Mouse (Mus musculus): ENCODE measurements around the gene Rara. TPM values are rescaled to one million over a fixed set of nuclear protein-coding genes. Genes with fewer than 3 reads are reported as not detected.

Rara gene
- polyA plus RNA-seq, 1 experiment from 2014 or later, result 20.1 TPM

GRCm38 (mm10) chr11:98954373-98954772, 26.8 kb downstream of the Rara start:
- Histone ChIP-seq H3K4me3 (ENCODE audit: low read depth, low read length) (0 out of 2 replicates have a peak overlapping the region, but pooled peaks have one; percentile 4), H3K27ac (replicated peaks) (peak overlapping the region; percentile 83), H3K4me1 (replicated peaks; ENCODE audit: control insufficient read depth, insufficient read depth) (peaks cover 33% of the 10 kb centered on the region; the same call in 1 of the 2 replicates), H3K9ac (ENCODE audit: low read length) (no peak overlapping the region), H3K36me3 (ENCODE audit: control insufficient read depth, insufficient read depth, low read length) (no peaks in the 10 kb centered on the region), H3K9me3 (ENCODE audit: control insufficient read depth, low read length) (no peaks in the 10 kb centered on the region), H3K27me3 (ENCODE audit: control insufficient read depth, insufficient read depth, low read length) (no peaks in the 10 kb centered on the region), H3K4me2 (replicated peaks; ENCODE audit: low read depth) (peak overlapping the region; percentile 41)
- ATAC-seq (ENCODE audit: low FRiP score, low TSS enrichment) (peak; percentile 37; the same call in 1 of the 2 replicates), DNase-seq (ENCODE audit: low spot score) (peak; percentile 82)
- TF ChIP-seq CTCF (IDR thresholded peaks at IDR 0.05; ENCODE audit: low read depth) (peak; percentile 79), EP300 (optimal IDR thresholded peaks at IDR 0.05) (no peak)
- WGBS, result 4% methylated on average over 10 of the region's 10 CpGs

GRCm38 (mm10) chr11:98954801-98955706, 27.4 kb downstream of the Rara start:
- WGBS, result 19% methylated on average over 17 of the region's 17 CpGs
- Histone ChIP-seq H3K27me3 (ENCODE audit: control insufficient read depth, insufficient read depth, low read length) (no peaks in the 10 kb centered on the region), H3K4me1 (replicated peaks; ENCODE audit: control insufficient read depth, insufficient read depth) (peaks cover 27% of the 10 kb centered on the region; the same call in 1 of the 2 replicates), H3K4me2 (replicated peaks; ENCODE audit: low read depth) (peak overlapping the region; percentile 41), H3K9ac (ENCODE audit: low read length) (peak overlapping the region; percentile 41), H3K36me3 (ENCODE audit: control insufficient read depth, insufficient read depth, low read length) (no peaks in the 10 kb centered on the region), H3K9me3 (ENCODE audit: control insufficient read depth, low read length) (no peaks in the 10 kb centered on the region), H3K4me3 (ENCODE audit: low read depth, low read length) (no peak overlapping the region), H3K27ac (replicated peaks) (peak overlapping the region; percentile 83)
- no peak for TF ChIP-seq EP300 (optimal IDR thresholded peaks at IDR 0.05)
- TF ChIP-seq CTCF (IDR thresholded peaks at IDR 0.05; ENCODE audit: low read depth), result no peak
- no peak for DNase-seq (ENCODE audit: low spot score)
- ATAC-seq (ENCODE audit: low FRiP score, low TSS enrichment), result no peak

GRCm38 (mm10) chr11:98955707-98956235, 28.2 kb downstream of the Rara start:
- Histone ChIP-seq H3K27me3 (ENCODE audit: control insufficient read depth, insufficient read depth, low read length) (no peaks in the 10 kb centered on the region), H3K4me1 (replicated peaks; ENCODE audit: control insufficient read depth, insufficient read depth) (peaks cover 19% of the 10 kb centered on the region; the same call in 1 of the 2 replicates), H3K36me3 (ENCODE audit: control insufficient read depth, insufficient read depth, low read length) (no peaks in the 10 kb centered on the region), H3K27ac (replicated peaks) (peak overlapping the region; percentile 40; the same call in 1 of the 2 replicates), H3K4me2 (replicated peaks; ENCODE audit: low read depth) (no peak overlapping the region), H3K4me3 (ENCODE audit: low read depth, low read length) (no peak overlapping the region), H3K9me3 (ENCODE audit: control insufficient read depth, low read length) (no peaks in the 10 kb centered on the region), H3K9ac (ENCODE audit: low read length) (0 out of 2 replicates have a peak overlapping the region, but pooled peaks have one; percentile 23)
- WGBS, result 34% methylated on average over 7 of the region's 7 CpGs
- ATAC-seq (ENCODE audit: low FRiP score, low TSS enrichment) (no peak), DNase-seq (ENCODE audit: low spot score) (no peak)
- TF ChIP-seq EP300 (optimal IDR thresholded peaks at IDR 0.05) (no peak), CTCF (IDR thresholded peaks at IDR 0.05; ENCODE audit: low read depth) (no peak)

- H3K9ac ChIP-seq (ENCODE audit: low read length), result no peak overlapping the region
- 81% methylated on average over 10 of the region's 10 CpGs for WGBS
Measured at GRCm38 (mm10) chr11:98956340-98956739, 28.7 kb downstream of the Rara start.

GRCm38 (mm10) chr11:98959437-98960312, 32.1 kb downstream of the Rara start:
- H3K9me3 ChIP-seq (ENCODE audit: control insufficient read depth, low read length), result no peaks in the 10 kb centered on the region
- peak overlapping the region; percentile 70 for H3K4me3 ChIP-seq (ENCODE audit: low read depth, low read length)
- peak overlapping the region; percentile 92 for H3K27ac ChIP-seq (replicated peaks)
- no peaks in the 10 kb centered on the region for H3K27me3 ChIP-seq (ENCODE audit: control insufficient read depth, insufficient read depth, low read length)
- 2% methylated on average over 43 of the region's 43 CpGs for WGBS
- no peaks in the 10 kb centered on the region for H3K36me3 ChIP-seq (ENCODE audit: control insufficient read depth, insufficient read depth, low read length)
- DNase-seq (ENCODE audit: low spot score) (peak; percentile 91), ATAC-seq (ENCODE audit: low FRiP score, low TSS enrichment) (peak; percentile 69)
- H3K9ac ChIP-seq (ENCODE audit: low read length), result peak overlapping the region; percentile 82
- TF ChIP-seq CTCF (IDR thresholded peaks at IDR 0.05; ENCODE audit: low read depth) (0 out of 2 replicates have a peak, but pooled peaks have one; percentile 15), EP300 (optimal IDR thresholded peaks at IDR 0.05) (no peak)
- H3K4me1 ChIP-seq (replicated peaks; ENCODE audit: control insufficient read depth, insufficient read depth), result peaks cover 15% of the 10 kb centered on the region
- H3K4me2 ChIP-seq (replicated peaks; ENCODE audit: low read depth), result peak overlapping the region; percentile 99

More at GRCm38 (mm10) chr11:98956340-98956739, 28.7 kb downstream of the Rara start:
- Histone ChIP-seq H3K36me3 (ENCODE audit: control insufficient read depth, insufficient read depth, low read length) (no peaks in the 10 kb centered on the region), H3K27me3 (ENCODE audit: control insufficient read depth, insufficient read depth, low read length) (no peaks in the 10 kb centered on the region), H3K4me2 (replicated peaks; ENCODE audit: low read depth) (no peak overlapping the region), H3K27ac (replicated peaks) (no peak overlapping the region), H3K4me3 (ENCODE audit: low read depth, low read length) (no peak overlapping the region), H3K4me1 (replicated peaks; ENCODE audit: control insufficient read depth, insufficient read depth) (peaks cover 19% of the 10 kb centered on the region; the same call in 1 of the 2 replicates), H3K9me3 (ENCODE audit: control insufficient read depth, low read length) (no peaks in the 10 kb centered on the region)
- TF ChIP-seq EP300 (optimal IDR thresholded peaks at IDR 0.05) (no peak), CTCF (IDR thresholded peaks at IDR 0.05; ENCODE audit: low read depth) (no peak)
- ATAC-seq (ENCODE audit: low FRiP score, low TSS enrichment) (no peak), DNase-seq (ENCODE audit: low spot score) (no peak)

All from stomach, postnatal 0 days (tissue).